Mouse (Mus musculus) right cerebral cortex, postnatal 14 days (tissue): Measurements from ENCODE around the gene AW822073.

Source experiments
- DNase-seq: peaks from one replicate; pipeline ENCODE4 v3.0.0; 2022

Gene AW822073

GRCm38 (mm10) chr10:58220726-58221125, 4.0 kb downstream of the AW822073 start:
- no peak for DNase-seq

GRCm38 (mm10) chr10:58217366-58217765, 7.4 kb downstream of the AW822073 start:
- no peak for DNase-seq

GRCm38 (mm10) chr10:58215353-58215752, 9.4 kb downstream of the AW822073 start:
- no peak for DNase-seq

GRCm38 (mm10) chr10:58214934-58215333, 9.8 kb downstream of the AW822073 start:
- DNase-seq, result no peak

GRCm38 (mm10) chr10:58214497-58214896, 10.2 kb downstream of the AW822073 start:
- DNase-seq, result no peak

GRCm38 (mm10) chr10:58212230-58212629, 12.5 kb downstream of the AW822073 start:
- no peak for DNase-seq

- DNase-seq, result no peak
Observed at GRCm38 (mm10) chr10:58211213-58211612, 13.5 kb downstream of the AW822073 start.

GRCm38 (mm10) chr10:58210514-58210913, 14.2 kb downstream of the AW822073 start:
- DNase-seq, result no peak

- DNase-seq, result no peak
Observed at GRCm38 (mm10) chr10:58209710-58210467, 14.8 kb downstream of the AW822073 start.

GRCm38 (mm10) chr10:58206639-58207404, 17.9 kb downstream of the AW822073 start:
- DNase-seq, result no peak

- DNase-seq, result no peak
Observed at GRCm38 (mm10) chr10:58205986-58206385, 18.7 kb downstream of the AW822073 start.
